Mouse (Mus musculus) C2C12 (cell line): ENCODE measurements around the gene Fam45a.

Experiments
- CTCF ChIP-seq: IDR thresholded peaks from one replicate; pipeline ENCODE4 v1.5.1; 2011; ENCODE audit not compliant: control insufficient read depth, insufficient read depth, insufficient read length
- MAX ChIP-seq: IDR thresholded peaks from one replicate; pipeline ENCODE4 v1.6.1; 2011; ENCODE audit warnings: mild to moderate bottlenecking, control low read depth
- MYOD1 ChIP-seq: IDR thresholded peaks from one replicate; pipeline ENCODE4 v1.6.1; 2011; ENCODE audit warnings: low read depth; ENCODE audit not compliant: control insufficient read depth, insufficient read length
- USF1 ChIP-seq: IDR thresholded peaks from one replicate; pipeline ENCODE4 v1.6.1; 2011; ENCODE audit warnings: low read depth, mild to moderate bottlenecking, control low read depth, moderate library complexity

DNA sequence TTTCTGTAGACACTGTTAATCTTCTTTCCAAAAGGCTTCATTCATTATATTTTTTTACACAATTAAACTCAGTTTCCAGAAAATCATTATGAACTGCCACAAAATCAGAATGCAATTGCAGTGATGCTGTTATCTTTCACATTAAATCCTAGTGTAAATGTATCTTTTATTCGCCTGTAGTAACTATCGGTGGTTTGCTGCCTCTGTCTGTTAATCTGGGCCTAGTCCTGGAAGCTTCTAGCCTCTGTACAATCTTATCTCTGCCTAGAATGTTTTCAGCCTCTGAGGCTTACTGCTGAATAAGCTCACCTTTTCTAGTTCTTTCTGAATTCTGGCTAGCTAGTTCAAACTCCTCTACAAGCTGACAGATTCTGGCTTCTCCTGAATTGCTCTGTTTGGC, 1.5 kb upstream of the Fam45a start:
- TF ChIP-seq CTCF (no peak), USF1 (no peak), MAX (no peak), MYOD1 (no peak)
